Mouse (Mus musculus) kidney, adult 2 months (tissue): ENCODE measurements at regions not wholly inside any gene's neighbourhood (a gene's known extent, or its start where the extent isn't known, plus 50 kb on each side); places are given as distances from the start of the nearest gene placed in this dataset.

Source experiments
- DNase-seq: peaks from one replicate; pipeline ENCODE4 v3.0.0; 2021
- H3K27ac ChIP-seq: fragments of 200-500 bp; 2 replicates; pipeline ENCODE4 v1.5.1; 2012; ENCODE audit warnings: low read depth, low read length, control low read depth, inconsistent platforms; ENCODE audit not compliant: insufficient read depth
- H3K27me3 ChIP-seq: fragments of 200-500 bp; replicated peaks from 2 replicates; pipeline ENCODE4 v1.6.1; 2012; ENCODE audit warnings: mild to moderate bottlenecking, moderate library complexity, low read length, inconsistent platforms; ENCODE audit not compliant: control insufficient read depth, insufficient read depth
- H3K36me3 ChIP-seq: fragments of 200-500 bp; 2 replicates; pipeline ENCODE4 v1.6.1; 2012; ENCODE audit warnings: mild to moderate bottlenecking, moderate library complexity, low read length, inconsistent platforms; ENCODE audit not compliant: control insufficient read depth, insufficient read depth
- H3K4me1 ChIP-seq: fragments of 200-500 bp; 2 replicates; pipeline ENCODE4 v1.6.1; 2011; ENCODE audit warnings: low read length; ENCODE audit not compliant: control insufficient read depth, insufficient read depth
- H3K4me3 ChIP-seq: fragments of 200-500 bp; 2 replicates; pipeline ENCODE4 v1.5.1; 2011; ENCODE audit warnings: mild to moderate bottlenecking, low read depth, low read length, control low read depth; ENCODE audit not compliant: insufficient read depth
- CTCF ChIP-seq: fragments of 200-500 bp; conservative IDR thresholded peaks from 2 replicates; pipeline ENCODE4 v1.5.1; 2011; ENCODE audit warnings: low read depth, mild to moderate bottlenecking, control low read depth, low read length, moderate library complexity, mixed read lengths; ENCODE audit not compliant: insufficient read depth, insufficient read length
- POLR2A ChIP-seq: fragments of 200-500 bp; IDR thresholded peaks from one replicate; pipeline ENCODE4 v1.6.1; 2011; ENCODE audit warnings: low read depth, low read length, control low read depth
- WGBS: fragments of 180-500 bp; shearing (Covaris S2); methylation state at CpG from one replicate; pipeline ENCODE4 v1.1.7; 2018; 5-methylcytosine and 5-hydroxymethylcytosine counted together

GRCm38 (mm10) chr8:8054224-8054916, 606.7 kb downstream of the Efnb2 start:
- TF ChIP-seq CTCF = no peak
- no peak for TF ChIP-seq POLR2A
- DNase-seq = no peak
- WGBS = 68% methylated on average over 4 of the region's 4 CpGs
- no peak overlapping the region for H3K4me3 ChIP-seq
- no peaks in the 10 kb centered on the region for H3K27me3 ChIP-seq
- H3K36me3 ChIP-seq = no peaks in the 10 kb centered on the region
- no peak overlapping the region for H3K27ac ChIP-seq
- H3K4me1 ChIP-seq = no peaks in the 10 kb centered on the region

GRCm38 (mm10) chr8:8051186-8051585, 609.9 kb downstream of the Efnb2 start:
- no peaks in the 10 kb centered on the region for H3K27me3 ChIP-seq
- TF ChIP-seq POLR2A (no peak), CTCF (no peak)
- H3K4me1 ChIP-seq = no peaks in the 10 kb centered on the region
- no peak for DNase-seq
- no peaks in the 10 kb centered on the region for H3K36me3 ChIP-seq
- no peak overlapping the region for H3K4me3 ChIP-seq
- no peak overlapping the region for H3K27ac ChIP-seq
- 41% methylated on average over 3 of the region's 3 CpGs for WGBS

- no peak for DNase-seq
- Histone ChIP-seq H3K4me1 (no peaks in the 10 kb centered on the region), H3K4me3 (no peak overlapping the region), H3K27ac (no peak overlapping the region), H3K27me3 (no peaks in the 10 kb centered on the region), H3K36me3 (no peaks in the 10 kb centered on the region)
- 73% methylated on average over 3 of the region's 3 CpGs for WGBS
- TF ChIP-seq CTCF = no peak
- no peak for TF ChIP-seq POLR2A
These were observed 610.3 kb downstream of the Efnb2 start for GRCm38 (mm10) chr8:8050778-8051177.

GRCm38 (mm10) chr8:8044926-8045325, 616.1 kb downstream of the Efnb2 start:
- Histone ChIP-seq H3K27me3 (no peaks in the 10 kb centered on the region), H3K36me3 (no peaks in the 10 kb centered on the region)
- WGBS = 77% methylated on average over 1 of the region's 1 CpGs

GRCm38 (mm10) chr8:8044296-8044695, 616.7 kb downstream of the Efnb2 start:
- TF ChIP-seq POLR2A (no peak), CTCF (no peak)
- no peak for DNase-seq
- no peak overlapping the region for H3K27ac ChIP-seq
- H3K27me3 ChIP-seq = no peaks in the 10 kb centered on the region
- no peaks in the 10 kb centered on the region for H3K36me3 ChIP-seq
- 74% methylated on average over 2 of the region's 2 CpGs for WGBS
- H3K4me1 ChIP-seq = no peaks in the 10 kb centered on the region
- no peak overlapping the region for H3K4me3 ChIP-seq

More at GRCm38 (mm10) chr8:8044926-8045325, 616.1 kb downstream of the Efnb2 start:
- Histone ChIP-seq H3K4me3 (no peak overlapping the region), H3K4me1 (no peaks in the 10 kb centered on the region), H3K27ac (no peak overlapping the region)
- DNase-seq = no peak
- TF ChIP-seq CTCF = no peak
- TF ChIP-seq POLR2A = no peak

- H3K27ac ChIP-seq = no peak overlapping the region
- H3K4me3 ChIP-seq = no peak overlapping the region
- H3K27me3 ChIP-seq = no peaks in the 10 kb centered on the region
- TF ChIP-seq CTCF (no peak), POLR2A (no peak)
- WGBS = 74% methylated on average over 1 of the region's 1 CpGs
- DNase-seq = no peak
- H3K4me1 ChIP-seq = no peaks in the 10 kb centered on the region
- no peaks in the 10 kb centered on the region for H3K36me3 ChIP-seq
These were observed 623.1 kb downstream of the Efnb2 start for GRCm38 (mm10) chr8:8037929-8038328.

GRCm38 (mm10) chr8:8011151-8011550, 649.9 kb downstream of the Efnb2 start:
- Histone ChIP-seq H3K36me3 (no peaks in the 10 kb centered on the region), H3K27me3 (no peaks in the 10 kb centered on the region), H3K4me1 (no peaks in the 10 kb centered on the region), H3K4me3 (no peak overlapping the region), H3K27ac (no peak overlapping the region)
- 74% methylated on average over 4 of the region's 4 CpGs for WGBS
- no peak for TF ChIP-seq CTCF
- no peak for TF ChIP-seq POLR2A
- DNase-seq = no peak
